Mouse (Mus musculus) intestine, embryonic 14.5 days (tissue): ENCODE measurements around the gene Necab2. TPM values are rescaled to one million over a fixed set of nuclear protein-coding genes. Genes with fewer than 3 reads are reported as not detected.

Source experiments
- ATAC-seq: fragments of 200-750 bp; cut with Nextera tagmentation; replicated peaks from 2 replicates; pipeline ENCODE4 v1.8.0; 2017; ENCODE audit warnings: low read depth, moderate number of reproducible peaks, moderate TSS enrichment, moderate library complexity; ENCODE audit not compliant: low FRiP score, low TSS enrichment
- DNase-seq: peaks from one replicate; pipeline ENCODE4 v3.0.0-alpha.2; 2018; ENCODE audit warnings: low spot score
- H3K27ac ChIP-seq: fragments of 300-500 bp; sonication (generic); 2 replicates; pipeline ENCODE4 v1.5.1; 2014; ENCODE audit warnings: low read depth, mild to moderate bottlenecking, control low read depth
- H3K27me3 ChIP-seq: fragments of 300-500 bp; sonication (generic); replicated peaks from 2 replicates; pipeline ENCODE4 v1.6.1; 2014; ENCODE audit warnings: low read length, control low read depth; ENCODE audit not compliant: control insufficient read depth, insufficient read depth
- H3K36me3 ChIP-seq: fragments of 300-500 bp; sonication (generic); 2 replicates; pipeline ENCODE4 v1.6.1; 2014; ENCODE audit warnings: low read length, control low read depth; ENCODE audit not compliant: control insufficient read depth, insufficient read depth
- H3K4me1 ChIP-seq: fragments of 300-500 bp; sonication (generic); replicated peaks from 2 replicates; pipeline ENCODE4 v1.6.1; 2014; ENCODE audit warnings: low read length, control low read depth, mixed read lengths; ENCODE audit not compliant: control insufficient read depth, insufficient read depth
- H3K4me2 ChIP-seq: fragments of 300-500 bp; sonication (generic); 2 replicates; pipeline ENCODE4 v1.6.1; 2014; ENCODE audit warnings: low read length
- H3K4me3 ChIP-seq: fragments of 300-500 bp; sonication (generic); 2 replicates; pipeline ENCODE4 v1.5.1; 2014; ENCODE audit warnings: low read depth, low read length, control low read depth, mixed read lengths
- H3K9ac ChIP-seq: fragments of 300-500 bp; sonication (generic); 2 replicates; pipeline ENCODE4 v1.6.1; 2014; ENCODE audit warnings: mild to moderate bottlenecking, low read length
- H3K9me3 ChIP-seq: fragments of 300-500 bp; sonication (generic); 2 replicates; pipeline ENCODE4 v1.6.1; 2016; ENCODE audit warnings: low read length, control low read depth; ENCODE audit not compliant: control insufficient read depth
- WGBS: fragments of 180-500 bp; shearing (Covaris S2); extraction: QIAGEN DNeasy Blood & Tissue Kit; methylation state at CpG from one replicate; pipeline ENCODE4 v1.1.7; 2014; 5-methylcytosine and 5-hydroxymethylcytosine counted together
- polyA plus RNA-seq: library from polyadenylated mRNA; unstranded; fragments of >200 nt; fragmentation: Nextera tagmentation; extraction: Ambion mirVana; gene quantifications from 2 replicates; pipeline ENCODE4 v1.2.1, GENCODE M21; 2014

Necab2 gene
- polyA plus RNA-seq, 1 experiment from 2014 or later, result 2.4 TPM

DNA sequence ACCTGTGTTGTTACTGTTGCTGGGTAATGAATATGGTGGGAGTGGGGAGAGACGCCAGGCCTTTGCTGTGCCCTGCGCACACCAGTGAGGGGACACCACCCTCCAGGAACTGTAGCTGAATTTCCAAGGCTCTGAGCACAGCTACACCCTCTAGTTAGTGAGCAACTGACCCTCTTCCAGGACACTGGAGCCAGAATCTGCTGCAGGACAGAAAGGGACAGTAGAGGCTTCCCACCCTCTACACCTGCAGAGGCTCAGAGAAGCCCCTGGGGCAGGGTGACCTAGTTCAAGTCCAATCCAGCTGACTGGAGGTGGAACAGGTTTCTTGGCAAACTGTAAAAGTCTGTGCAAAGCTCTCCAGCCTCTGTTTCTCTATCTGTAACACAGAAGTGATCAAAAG lies 7.1 kb upstream of the Necab2 start:
- Histone ChIP-seq H3K36me3 (no peaks in the 10 kb centered on the region), H3K9ac (no peak overlapping the region), H3K27me3 (no peaks in the 10 kb centered on the region), H3K9me3 (no peaks in the 10 kb centered on the region), H3K4me1 (peaks cover 20% of the 10 kb centered on the region), H3K4me2 (no peak overlapping the region), H3K27ac (no peak overlapping the region), H3K4me3 (no peak overlapping the region)
- ATAC-seq (no peak), DNase-seq (no peak)
- WGBS, result 90% methylated on average over 2 of the region's 2 CpGs

DNA sequence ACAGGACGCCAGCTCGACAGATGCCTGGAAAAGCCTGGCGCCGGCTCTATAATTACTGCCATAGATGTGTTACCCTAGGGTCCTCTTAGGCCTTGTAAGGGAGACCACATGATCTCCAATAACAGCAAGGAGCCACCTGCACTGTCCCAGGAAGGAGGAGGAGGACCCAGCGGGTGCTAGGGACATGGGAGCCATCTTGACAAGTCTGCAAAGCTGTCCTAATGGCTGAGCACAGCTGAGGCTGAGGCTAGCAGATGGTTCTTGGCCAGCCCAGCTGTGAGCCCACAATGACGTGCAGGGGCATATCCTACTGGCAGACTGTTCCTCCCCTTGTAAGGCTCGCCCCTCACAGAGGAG lies 6.6 kb upstream of the Necab2 start:
- Histone ChIP-seq H3K4me1 (peaks cover 18% of the 10 kb centered on the region), H3K27ac (peak overlapping the region; percentile 16; the same call in 1 of the 2 replicates), H3K36me3 (no peaks in the 10 kb centered on the region), H3K9ac (no peak overlapping the region), H3K4me2 (no peak overlapping the region), H3K9me3 (no peaks in the 10 kb centered on the region), H3K4me3 (no peak overlapping the region), H3K27me3 (no peaks in the 10 kb centered on the region)
- no peak for DNase-seq
- 71% methylated on average over 7 of the region's 7 CpGs for WGBS
- no peak for ATAC-seq

DNA sequence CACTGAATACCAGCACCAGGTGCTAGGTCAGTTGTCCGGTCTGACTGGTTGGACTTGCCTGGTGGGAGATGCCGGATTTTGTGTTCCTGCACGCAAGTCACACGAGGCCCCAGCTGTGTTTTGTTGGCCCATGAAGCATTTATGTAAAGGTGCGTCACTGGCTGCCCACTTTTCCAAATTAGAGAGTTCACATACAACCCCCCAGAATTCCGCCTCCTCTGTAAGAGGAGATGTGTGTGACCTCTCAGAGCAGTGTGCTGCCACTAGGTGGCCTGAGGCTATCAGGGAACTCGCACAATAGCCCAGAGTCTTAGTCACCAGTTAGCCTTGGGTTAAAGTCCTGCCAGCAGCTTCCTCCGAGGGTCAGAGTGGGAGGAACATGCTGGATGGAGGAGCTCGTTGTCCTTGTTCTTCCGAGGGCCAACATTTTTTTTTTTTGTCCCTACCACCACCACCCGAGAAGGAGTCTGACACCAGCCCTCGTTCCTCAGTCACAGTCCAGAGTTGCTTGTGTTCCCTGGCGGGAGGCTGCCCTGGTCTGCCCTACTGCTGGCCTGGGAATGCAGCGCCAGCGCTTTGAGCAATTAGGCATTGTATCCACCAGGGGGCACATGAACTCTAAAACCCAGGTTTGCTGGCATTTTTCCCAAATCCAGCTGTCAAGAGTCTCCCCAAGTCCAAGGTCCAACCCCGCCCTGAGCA lies 6.1 kb upstream of the Necab2 start:
- no peak overlapping the region for H3K9ac ChIP-seq
- DNase-seq, result peak; percentile 90
- 20% methylated on average over 16 of the region's 16 CpGs for WGBS
- H3K4me2 ChIP-seq, result peak overlapping the region; percentile 28; the same call in 1 of the 2 replicates
- peak overlapping the region; percentile 16; the same call in 1 of the 2 replicates for H3K27ac ChIP-seq
- no peak overlapping the region for H3K4me3 ChIP-seq
- peak; percentile 61 for ATAC-seq
- H3K27me3 ChIP-seq, result 0 out of 2 replicates have a peak, but pooled peaks cover under 1% of the 10 kb centered on the region
- H3K36me3 ChIP-seq, result no peaks in the 10 kb centered on the region
- no peaks in the 10 kb centered on the region for H3K9me3 ChIP-seq
- peaks cover 18% of the 10 kb centered on the region for H3K4me1 ChIP-seq

DNA sequence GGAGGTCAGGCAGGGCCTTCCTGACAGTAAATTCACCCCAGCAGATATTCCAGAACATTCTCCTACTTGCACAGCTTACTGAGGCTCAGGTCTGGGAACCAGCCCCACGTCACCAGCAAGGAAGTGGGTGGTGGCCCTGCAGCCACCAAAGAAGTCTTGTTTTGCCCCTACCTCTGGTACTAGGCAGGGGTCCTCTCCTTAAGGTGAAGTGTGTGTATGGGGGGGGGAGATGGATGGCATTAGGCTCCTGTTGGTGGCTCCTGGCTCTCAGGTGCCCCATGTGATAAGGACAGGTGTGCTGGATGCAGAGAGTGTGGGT lies 5.6 kb upstream of the Necab2 start:
- H3K4me2 ChIP-seq, result peak overlapping the region; percentile 28; the same call in 1 of the 2 replicates
- 32% methylated on average over 1 of the region's 1 CpGs for WGBS
- H3K27ac ChIP-seq, result no peak overlapping the region
- ATAC-seq (peak; percentile 53), DNase-seq (no peak)
- no peak overlapping the region for H3K9ac ChIP-seq
- H3K4me1 ChIP-seq, result peaks cover 20% of the 10 kb centered on the region
- H3K9me3 ChIP-seq, result no peaks in the 10 kb centered on the region
- no peaks in the 10 kb centered on the region for H3K36me3 ChIP-seq
- H3K27me3 ChIP-seq, result 0 out of 2 replicates have a peak, but pooled peaks cover 2% of the 10 kb centered on the region
- H3K4me3 ChIP-seq, result no peak overlapping the region

DNA sequence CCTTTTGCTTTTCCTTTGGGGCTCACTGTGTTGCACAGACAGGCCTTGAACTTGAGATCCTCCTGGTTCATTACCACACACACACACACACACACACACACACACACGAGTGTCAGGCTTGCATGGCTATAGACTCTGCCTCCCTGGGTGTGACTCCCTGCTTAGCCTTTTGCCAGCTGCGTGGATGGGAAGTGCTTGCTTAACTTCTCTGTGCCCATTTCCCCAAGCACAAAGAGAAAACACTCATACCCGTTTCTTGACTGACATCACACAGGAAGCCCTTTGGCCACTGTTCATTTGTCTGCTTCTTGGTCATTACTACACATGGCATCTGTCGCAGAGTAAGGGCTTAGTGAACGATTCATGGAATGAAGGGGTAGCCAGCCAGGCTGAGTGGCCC lies 4.5 kb upstream of the Necab2 start:
- WGBS, result 70% methylated on average over 5 of the region's 5 CpGs
- 0 out of 2 replicates have a peak, but pooled peaks cover 2% of the 10 kb centered on the region for H3K27me3 ChIP-seq
- no peak overlapping the region for H3K27ac ChIP-seq
- ATAC-seq (no peak), DNase-seq (no peak)
- no peak overlapping the region for H3K4me2 ChIP-seq
- H3K36me3 ChIP-seq, result no peaks in the 10 kb centered on the region
- H3K9me3 ChIP-seq, result no peaks in the 10 kb centered on the region
- H3K9ac ChIP-seq, result no peak overlapping the region
- H3K4me3 ChIP-seq, result no peak overlapping the region
- peaks cover 17% of the 10 kb centered on the region for H3K4me1 ChIP-seq

DNA sequence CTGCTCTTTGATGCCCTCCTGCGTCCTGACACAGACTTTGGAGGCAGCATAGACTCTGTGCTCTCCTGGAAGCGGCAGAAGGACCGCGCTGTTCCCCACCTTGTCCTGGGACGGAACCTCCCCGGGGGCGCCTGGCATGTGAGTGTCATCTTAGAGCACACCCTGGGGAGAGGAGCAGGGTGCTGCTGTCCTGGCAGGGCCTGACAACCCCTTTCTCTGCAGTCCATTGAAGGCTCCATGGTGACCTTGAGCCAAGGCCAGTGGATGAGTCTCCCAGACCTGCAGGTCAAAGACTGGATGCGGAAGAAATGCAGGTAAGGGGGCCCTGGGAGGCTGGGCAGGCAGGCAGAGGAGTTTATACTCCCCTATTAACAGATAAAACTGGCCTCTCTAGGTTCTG lies 3.5 kb upstream of the Necab2 start:
- H3K4me3 ChIP-seq, result no peak overlapping the region
- DNase-seq (no peak), ATAC-seq (no peak)
- no peaks in the 10 kb centered on the region for H3K36me3 ChIP-seq
- no peak overlapping the region for H3K27ac ChIP-seq
- no peaks in the 10 kb centered on the region for H3K9me3 ChIP-seq
- 90% methylated on average over 8 of the region's 8 CpGs for WGBS
- H3K4me1 ChIP-seq, result peaks cover 17% of the 10 kb centered on the region
- no peak overlapping the region for H3K4me2 ChIP-seq
- peaks cover 11% of the 10 kb centered on the region for H3K27me3 ChIP-seq
- no peak overlapping the region for H3K9ac ChIP-seq

DNA sequence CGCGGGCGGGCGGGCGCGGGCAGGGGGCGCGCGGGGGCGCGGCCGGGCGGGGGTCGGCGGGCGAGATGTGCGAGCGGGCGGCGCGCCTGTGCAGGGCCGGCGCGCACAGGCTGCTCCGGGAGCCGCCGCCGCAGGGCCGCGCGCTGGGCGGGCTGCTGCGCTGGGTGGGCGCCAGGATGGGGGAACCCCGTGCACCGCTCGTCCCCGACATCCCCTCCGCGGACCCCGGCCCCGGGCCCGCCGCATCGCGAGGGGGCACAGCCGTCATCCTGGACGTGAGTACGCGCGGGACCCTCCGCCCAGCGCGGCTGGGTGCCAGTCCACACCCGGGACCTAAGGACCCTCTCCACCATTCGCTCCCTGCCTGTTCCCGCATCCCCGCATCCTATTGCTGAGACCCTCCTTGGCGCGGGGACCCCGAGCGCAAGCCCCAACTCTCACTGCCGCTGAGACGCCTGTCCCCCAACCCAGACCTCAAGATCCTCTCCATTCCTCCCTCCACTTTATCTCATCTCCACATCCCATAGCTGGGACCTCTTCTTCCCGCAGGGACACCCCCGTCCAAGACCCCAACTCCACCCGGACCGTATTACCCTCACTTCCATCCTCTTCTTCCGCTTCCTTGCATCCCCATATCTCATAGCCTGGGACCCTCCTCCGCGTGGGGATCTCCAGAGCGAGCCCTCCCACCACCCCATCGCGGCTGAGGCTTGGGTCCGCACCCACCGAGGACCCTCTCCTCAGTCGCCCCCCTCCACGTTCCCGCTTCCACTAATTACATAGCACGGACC lies 666 bp downstream of the Necab2 start:
- Histone ChIP-seq H3K4me1 (0 out of 2 replicates have a peak, but pooled peaks cover 6% of the 10 kb centered on the region), H3K4me2 (peak overlapping the region; percentile 89), H3K4me3 (peak overlapping the region; percentile 61), H3K27me3 (peaks cover 21% of the 10 kb centered on the region), H3K36me3 (no peaks in the 10 kb centered on the region), H3K9me3 (no peaks in the 10 kb centered on the region), H3K9ac (peak overlapping the region; percentile 61), H3K27ac (no peak overlapping the region)
- 1% methylated on average over 58 of the region's 80 CpGs for WGBS
- peak; percentile 67 for DNase-seq
- ATAC-seq, result peak; percentile 66

DNA sequence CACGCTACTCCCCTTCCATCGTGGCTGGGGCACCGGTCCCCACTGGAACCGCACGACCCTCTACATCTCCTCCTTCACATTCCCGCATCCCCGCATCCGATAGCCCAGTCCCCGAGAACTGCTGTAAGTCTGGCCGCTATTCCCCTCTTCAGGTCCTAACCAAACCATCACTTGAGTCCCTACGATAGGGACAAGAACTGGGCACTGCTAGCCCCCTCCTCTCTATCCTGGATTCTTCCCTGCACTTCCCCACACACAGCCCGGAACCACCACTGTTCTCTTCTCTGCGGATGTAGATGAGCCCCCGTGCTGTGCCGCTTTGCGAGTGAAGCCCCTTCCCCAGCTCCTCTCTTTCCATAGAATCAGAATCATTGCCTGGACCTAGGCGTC lies 1.3 kb downstream of the Necab2 start:
- Histone ChIP-seq H3K9ac (no peak overlapping the region), H3K4me2 (peak overlapping the region; percentile 89), H3K27ac (no peak overlapping the region), H3K9me3 (no peaks in the 10 kb centered on the region), H3K4me3 (peak overlapping the region; percentile 61), H3K27me3 (peaks cover 21% of the 10 kb centered on the region), H3K36me3 (no peaks in the 10 kb centered on the region), H3K4me1 (0 out of 2 replicates have a peak, but pooled peaks cover 6% of the 10 kb centered on the region)
- WGBS, result 3% methylated on average over 17 of the region's 17 CpGs
- no peak for DNase-seq
- no peak for ATAC-seq
